Mouse (Mus musculus): ENCODE results near the gene 4930442H23Rik.

4930442H23Rik gene

GRCm38 (mm10) chr10:81143157-81143633 is 40.5 kb downstream of the 4930442H23Rik start:
- DNase-seq: no peak

- no peak for DNase-seq
These were observed 41.1 kb downstream of the 4930442H23Rik start for GRCm38 (mm10) chr10:81142551-81142981.

- DNase-seq: no peak
These were observed 42.0 kb downstream of the 4930442H23Rik start for GRCm38 (mm10) chr10:81141455-81142210.

- DNase-seq: peak; percentile 36
These were observed 42.8 kb downstream of the 4930442H23Rik start for GRCm38 (mm10) chr10:81140717-81141454.

GRCm38 (mm10) chr10:81140005-81140404 is 43.6 kb downstream of the 4930442H23Rik start:
- DNase-seq: no peak

- no peak for DNase-seq
These were observed 44.2 kb downstream of the 4930442H23Rik start for GRCm38 (mm10) chr10:81139529-81139846.

- DNase-seq: no peak
These were observed 44.7 kb downstream of the 4930442H23Rik start for GRCm38 (mm10) chr10:81138821-81139528.

GRCm38 (mm10) chr10:81138131-81138782 is 45.4 kb downstream of the 4930442H23Rik start:
- no peak for DNase-seq

GRCm38 (mm10) chr10:81137252-81138130 is 46.2 kb downstream of the 4930442H23Rik start:
- peak; percentile 100 for DNase-seq

GRCm38 (mm10) chr10:81136706-81137231 is 46.9 kb downstream of the 4930442H23Rik start:
- DNase-seq: peak; percentile 87

- peak; percentile 67 for DNase-seq
These were observed 47.6 kb downstream of the 4930442H23Rik start for GRCm38 (mm10) chr10:81135831-81136705.

- DNase-seq: peak; percentile 36
These were observed 48.5 kb downstream of the 4930442H23Rik start, which contains the start of gene Zbtb7a for GRCm38 (mm10) chr10:81134966-81135681. TSS of gene Zbtb7a (plus strand) at chr10:81135220.

GRCm38 (mm10) chr10:81134181-81134587 is 49.5 kb downstream of the 4930442H23Rik start:
- peak; percentile 38 for DNase-seq
